Mouse (Mus musculus) bone marrow macrophage, adult 2 months (primary cell): Measurements from ENCODE around the gene Dynlrb1.

Experiments
- CTCF ChIP-seq: IDR thresholded peaks from 2 replicates; pipeline ENCODE4 v1.5.1; 2012; ENCODE audit warnings: low read depth, mild to moderate bottlenecking, low read length, moderate library complexity
- POLR2A ChIP-seq: IDR thresholded peaks from 2 replicates; pipeline ENCODE4 v1.6.1; 2012; ENCODE audit warnings: mild to moderate bottlenecking, low read depth, low read length, borderline replicate concordance

- TF ChIP-seq POLR2A: no peak
- TF ChIP-seq CTCF: no peak
Observed at GRCm38 (mm10) chr2:155271957-155272356, 35.6 kb downstream of the Dynlrb1 start.
